Mouse (Mus musculus) embryonic facial prominence, embryonic 13.5 days (tissue): Measurements from ENCODE around the gene Tbx21. TPM values are rescaled to one million over a fixed set of nuclear protein-coding genes. Genes with fewer than 3 reads are reported as not detected.
A peak's percentile ranks its signal among the peaks of the same experiment; 100 is the strongest.

Experiments
- ATAC-seq: fragments of 200-750 bp; cut with Nextera tagmentation; 2 replicates; pipeline ENCODE4 v1.8.0; 2017; ENCODE audit warnings: low read depth; ENCODE audit not compliant: insufficient number of reproducible peaks, insufficient read depth, low FRiP score, low TSS enrichment
- H3K27ac ChIP-seq: fragments of 300-500 bp; sonication (generic); 2 replicates; pipeline ENCODE4 v1.5.1; 2015; ENCODE audit warnings: moderate library complexity, mild to moderate bottlenecking, inconsistent platforms
- H3K27me3 ChIP-seq: fragments of 300-500 bp; sonication (generic); 2 replicates; pipeline ENCODE4 v1.6.1; 2015; ENCODE audit warnings: mild to moderate bottlenecking, inconsistent platforms
- H3K36me3 ChIP-seq: fragments of 300-500 bp; sonication (generic); 2 replicates; pipeline ENCODE4 v1.6.1; 2015; ENCODE audit warnings: mild to moderate bottlenecking, inconsistent platforms
- H3K4me1 ChIP-seq: fragments of 300-500 bp; sonication (generic); 2 replicates; pipeline ENCODE4 v1.6.1; 2015; ENCODE audit warnings: inconsistent platforms
- H3K4me2 ChIP-seq: fragments of 300-500 bp; sonication (generic); 2 replicates; pipeline ENCODE4 v1.6.1; 2015; ENCODE audit warnings: moderate library complexity, mild to moderate bottlenecking, inconsistent platforms
- H3K4me3 ChIP-seq: fragments of 300-500 bp; sonication (generic); 2 replicates; pipeline ENCODE4 v1.5.1; 2015; ENCODE audit warnings: mild to moderate bottlenecking, inconsistent platforms
- H3K9ac ChIP-seq: fragments of 300-500 bp; sonication (generic); 2 replicates; pipeline ENCODE4 v1.6.1; 2015; ENCODE audit warnings: mild to moderate bottlenecking, inconsistent platforms
- H3K9me3 ChIP-seq: fragments of 300-500 bp; sonication (generic); 2 replicates; pipeline ENCODE4 v1.6.1; 2016; ENCODE audit warnings: inconsistent platforms
- WGBS: fragments of 180-500 bp; shearing (Covaris S2); methylation state at CpG from one replicate; pipeline ENCODE4 v1.1.7; 2015; ENCODE audit warnings: mixed read lengths; 5-methylcytosine and 5-hydroxymethylcytosine counted together
- polyA plus RNA-seq: library from polyadenylated mRNA; unstranded; fragments of >200 nt; fragmentation: Nextera tagmentation; extraction: Ambion mirVana; gene quantifications from 2 replicates; pipeline ENCODE4 v1.2.1, GENCODE M21; 2015

Tbx21 gene
- polyA plus RNA-seq: 0.08 and 0.10 TPM in 2 replicates

DNA sequence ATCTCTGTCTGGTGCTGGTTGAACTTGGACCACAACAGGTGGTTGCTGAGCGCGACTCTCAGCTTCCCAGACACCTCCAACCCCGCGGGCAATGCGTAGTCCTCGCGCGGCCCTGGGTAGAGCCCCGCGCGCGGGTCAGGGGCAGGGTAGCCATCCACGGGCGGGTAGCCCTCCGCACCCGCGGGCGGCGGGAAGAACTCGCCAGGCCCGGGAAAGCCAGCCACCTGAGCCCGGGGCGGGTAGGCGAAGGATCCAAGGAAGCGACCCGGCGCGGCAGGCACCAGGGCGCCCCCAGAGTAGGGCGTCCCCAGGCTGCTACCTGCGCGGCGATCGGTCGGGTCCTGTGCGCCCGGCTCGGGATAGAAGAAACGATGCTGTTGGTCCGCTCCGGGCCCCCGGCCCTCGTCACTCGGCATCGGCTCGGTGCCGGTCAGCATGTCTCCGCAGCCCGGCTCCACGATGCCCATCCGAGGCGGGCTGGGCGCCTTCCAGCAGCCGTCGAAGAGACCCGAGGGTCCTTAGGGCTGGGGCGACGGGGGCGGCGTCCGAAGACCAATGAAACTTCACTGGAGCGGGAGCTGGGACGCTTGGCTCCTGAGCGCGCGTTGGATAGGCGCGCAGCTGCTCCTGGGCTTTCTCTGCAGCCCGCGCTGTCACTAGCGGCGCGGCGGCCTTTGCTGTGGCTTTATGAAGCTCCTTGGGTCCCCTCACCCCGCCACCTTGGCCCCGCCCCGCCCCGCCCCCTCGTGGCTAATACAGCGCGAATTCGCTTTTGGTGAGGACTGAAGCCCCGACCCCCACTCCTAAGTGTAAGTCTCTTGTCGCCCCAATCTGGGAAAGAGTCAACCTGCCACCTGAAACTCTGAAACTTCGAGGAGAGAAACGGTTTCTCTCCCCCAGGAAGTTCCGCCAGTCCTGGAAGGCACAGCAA is at the start of gene Tbx21:
TSS of gene Tbx21 (minus strand) at position 661 of the 931 bp plus-strand sequence.
- Histone ChIP-seq H3K27me3 (peaks cover 76% of the 10 kb centered on the region), H3K27ac (no peak within 1 kb of the TSS), H3K4me2 (peak within 1 kb of the TSS; percentile 81), H3K9me3 (no peaks in the 10 kb centered on the region), H3K4me1 (peaks cover 25% of the 10 kb centered on the region), H3K9ac (peak within 1 kb of the TSS; percentile 64), H3K36me3 (no peaks in the 10 kb centered on the region), H3K4me3 (peak within 1 kb of the TSS; percentile 48)
- ATAC-seq: no peak
- under 1% methylated on average over 81 of the region's 87 CpGs for WGBS

DNA sequence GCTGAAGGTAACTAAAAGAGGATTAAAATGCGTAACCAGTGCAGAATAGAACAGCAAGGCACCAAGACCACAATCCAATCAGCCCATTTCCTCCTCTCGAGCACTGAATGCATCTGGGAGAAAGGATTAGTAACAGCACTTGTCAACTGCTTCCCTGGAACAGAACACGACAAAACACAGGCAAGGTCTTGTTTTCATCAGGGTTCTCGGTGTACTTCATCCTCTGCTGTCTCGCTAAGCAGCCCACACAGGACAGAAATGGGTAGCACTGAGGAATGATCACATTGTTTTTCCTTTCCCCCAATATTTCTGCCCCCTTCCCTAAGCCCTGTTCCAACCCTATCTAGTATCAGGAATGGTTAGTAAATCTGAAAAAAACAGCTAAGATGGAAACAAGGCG is 45.2 kb upstream of the Tbx21 start:
- Histone ChIP-seq H3K4me1 (no peaks in the 10 kb centered on the region), H3K9ac (no peak overlapping the region), H3K4me2 (no peak overlapping the region), H3K27ac (no peak overlapping the region; the same call in 1 of the 2 replicates), H3K36me3 (peaks cover 96% of the 10 kb centered on the region), H3K4me3 (no peak overlapping the region), H3K27me3 (no peaks in the 10 kb centered on the region), H3K9me3 (no peaks in the 10 kb centered on the region)
- WGBS: 66% methylated on average over 6 of the region's 6 CpGs
- no peak for ATAC-seq

DNA sequence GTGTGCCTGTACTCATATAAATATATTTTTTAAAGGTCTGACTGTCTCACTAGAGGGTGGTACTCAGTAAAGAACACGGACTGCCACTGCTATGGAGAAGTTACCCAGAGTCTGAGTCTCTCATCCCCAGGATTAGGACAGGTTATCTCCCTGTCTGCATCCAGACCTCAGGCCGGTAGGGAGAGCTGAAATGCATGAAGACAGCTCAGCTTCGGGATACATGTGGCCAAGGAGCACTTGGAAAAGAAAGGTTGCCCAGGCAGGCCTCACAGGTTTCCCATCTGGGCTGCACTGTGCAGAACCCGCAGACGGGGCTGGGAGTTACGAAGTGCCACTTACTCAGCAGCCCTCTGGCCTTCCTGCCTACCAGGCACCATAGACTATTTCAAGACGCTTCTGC is 41.9 kb upstream of the Tbx21 start:
- Histone ChIP-seq H3K4me3 (no peak overlapping the region), H3K27ac (no peak overlapping the region), H3K36me3 (peaks cover 69% of the 10 kb centered on the region), H3K27me3 (no peaks in the 10 kb centered on the region), H3K9me3 (no peaks in the 10 kb centered on the region), H3K9ac (no peak overlapping the region), H3K4me2 (no peak overlapping the region), H3K4me1 (peaks cover 24% of the 10 kb centered on the region)
- 78% methylated on average over 7 of the region's 7 CpGs for WGBS
- no peak for ATAC-seq

DNA sequence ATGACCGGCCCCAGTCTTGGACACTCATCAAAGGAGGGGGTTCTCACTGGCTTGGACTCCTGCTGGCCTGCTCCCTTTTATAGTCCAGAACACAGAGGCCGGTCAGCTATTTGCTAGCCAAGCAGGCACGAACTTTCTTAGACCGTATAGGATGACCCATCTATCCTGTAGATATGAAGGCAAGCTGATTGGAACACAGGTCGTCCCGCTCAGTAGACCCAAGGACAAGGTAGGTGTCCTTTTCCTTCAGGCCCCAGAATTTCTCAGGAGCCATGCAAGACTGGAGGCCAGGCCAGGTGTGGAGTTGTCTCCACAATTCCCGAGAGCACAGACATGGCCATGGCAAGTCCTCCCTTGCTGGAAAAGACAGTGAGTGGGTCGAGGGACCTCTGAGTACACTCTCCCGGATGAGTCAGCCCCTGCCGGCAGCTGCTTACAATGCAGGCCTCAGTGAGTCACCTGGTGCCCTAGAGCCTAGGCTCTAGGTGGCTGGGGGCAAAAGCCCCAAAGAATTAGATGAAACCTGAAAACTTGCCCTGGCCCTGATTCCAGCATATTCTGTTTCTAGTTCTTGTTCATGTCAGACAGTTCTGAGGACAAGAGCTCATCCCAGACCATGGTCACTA is 37.6 kb upstream of the Tbx21 start:
- WGBS: 30% methylated on average over 10 of the region's 10 CpGs
- peak overlapping the region; percentile 83 for H3K4me2 ChIP-seq
- H3K36me3 ChIP-seq: peaks cover 41% of the 10 kb centered on the region
- H3K9ac ChIP-seq: no peak overlapping the region
- H3K4me3 ChIP-seq: 0 out of 2 replicates have a peak overlapping the region, but pooled peaks have one; percentile 83
- no peaks in the 10 kb centered on the region for H3K9me3 ChIP-seq
- no peaks in the 10 kb centered on the region; the same call in 1 of the 2 replicates for H3K27me3 ChIP-seq
- peaks cover 48% of the 10 kb centered on the region for H3K4me1 ChIP-seq
- no peak for ATAC-seq
- no peak overlapping the region for H3K27ac ChIP-seq

DNA sequence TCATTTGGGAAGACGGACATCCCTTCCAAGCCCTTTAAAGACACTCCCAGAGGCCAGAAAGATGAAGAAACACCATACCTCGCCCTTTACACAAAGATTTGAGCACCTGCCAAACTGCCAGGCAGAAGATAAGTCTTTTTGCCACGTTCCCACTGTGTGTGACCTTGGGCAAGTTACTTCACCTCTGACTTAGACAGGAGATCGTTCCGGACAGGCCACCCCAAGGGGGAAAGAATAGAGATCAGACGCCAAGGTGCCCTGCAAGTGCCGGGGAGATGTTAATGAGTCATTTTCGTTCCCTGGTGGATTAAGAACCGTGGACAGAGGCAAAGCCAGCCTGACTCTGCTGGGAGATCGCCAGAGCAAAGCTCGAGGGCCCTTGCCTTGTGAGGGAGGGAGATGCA is 36.9 kb upstream of the Tbx21 start:
- WGBS: 2% methylated on average over 11 of the region's 11 CpGs
- H3K9ac ChIP-seq: no peak overlapping the region
- H3K36me3 ChIP-seq: peaks cover 41% of the 10 kb centered on the region

DNA sequence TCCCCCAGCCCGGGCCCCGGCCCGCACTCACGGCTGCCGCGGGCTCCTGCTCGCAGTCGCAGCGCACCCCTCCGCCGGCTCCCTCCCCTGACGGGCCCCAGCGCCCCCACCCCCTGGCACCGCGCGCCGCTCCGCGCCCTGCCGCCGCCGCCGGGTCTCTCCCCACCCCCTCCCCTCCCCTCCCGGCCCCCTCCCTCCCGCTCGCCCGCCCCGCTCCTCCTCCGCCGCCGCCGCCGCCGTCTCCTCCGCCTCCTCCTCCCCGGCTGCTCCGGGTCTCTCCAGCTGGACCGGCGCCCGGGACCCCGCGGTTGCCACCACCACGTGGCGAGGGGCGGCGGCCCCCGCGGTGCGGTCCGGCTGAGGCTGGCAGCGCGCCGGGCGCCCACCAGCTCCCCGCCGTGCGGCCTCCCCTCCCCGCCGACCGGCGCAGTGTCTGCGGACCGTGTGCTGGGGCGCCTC is 36.2 kb upstream of the Tbx21 start, which contains the start of gene Tbkbp1:
TSS of gene Tbkbp1 (minus strand) at position 153 of the 459 bp plus-strand sequence.
- Histone ChIP-seq H3K27ac (peak within 1 kb of the TSS; percentile 93), H3K36me3 (peaks cover 41% of the 10 kb centered on the region), H3K9me3 (no peaks in the 10 kb centered on the region), H3K4me3 (peak within 1 kb of the TSS; percentile 83), H3K4me1 (peaks cover 55% of the 10 kb centered on the region), H3K4me2 (peak within 1 kb of the TSS; percentile 83), H3K9ac (peak within 1 kb of the TSS; percentile 83), H3K27me3 (no peaks in the 10 kb centered on the region; the same call in 1 of the 2 replicates)
- under 1% methylated on average over 27 of the region's 64 CpGs for WGBS
- peak; percentile 4; the same call in 1 of the 2 replicates for ATAC-seq

More for the DNA sequence above, 36.9 kb upstream of the Tbx21 start:
- Histone ChIP-seq H3K9me3 (no peaks in the 10 kb centered on the region), H3K4me1 (peaks cover 53% of the 10 kb centered on the region), H3K27me3 (no peaks in the 10 kb centered on the region; the same call in 1 of the 2 replicates), H3K27ac (peak overlapping the region; percentile 93), H3K4me2 (peak overlapping the region; percentile 83), H3K4me3 (peak overlapping the region; percentile 83)
- ATAC-seq: no peak

DNA sequence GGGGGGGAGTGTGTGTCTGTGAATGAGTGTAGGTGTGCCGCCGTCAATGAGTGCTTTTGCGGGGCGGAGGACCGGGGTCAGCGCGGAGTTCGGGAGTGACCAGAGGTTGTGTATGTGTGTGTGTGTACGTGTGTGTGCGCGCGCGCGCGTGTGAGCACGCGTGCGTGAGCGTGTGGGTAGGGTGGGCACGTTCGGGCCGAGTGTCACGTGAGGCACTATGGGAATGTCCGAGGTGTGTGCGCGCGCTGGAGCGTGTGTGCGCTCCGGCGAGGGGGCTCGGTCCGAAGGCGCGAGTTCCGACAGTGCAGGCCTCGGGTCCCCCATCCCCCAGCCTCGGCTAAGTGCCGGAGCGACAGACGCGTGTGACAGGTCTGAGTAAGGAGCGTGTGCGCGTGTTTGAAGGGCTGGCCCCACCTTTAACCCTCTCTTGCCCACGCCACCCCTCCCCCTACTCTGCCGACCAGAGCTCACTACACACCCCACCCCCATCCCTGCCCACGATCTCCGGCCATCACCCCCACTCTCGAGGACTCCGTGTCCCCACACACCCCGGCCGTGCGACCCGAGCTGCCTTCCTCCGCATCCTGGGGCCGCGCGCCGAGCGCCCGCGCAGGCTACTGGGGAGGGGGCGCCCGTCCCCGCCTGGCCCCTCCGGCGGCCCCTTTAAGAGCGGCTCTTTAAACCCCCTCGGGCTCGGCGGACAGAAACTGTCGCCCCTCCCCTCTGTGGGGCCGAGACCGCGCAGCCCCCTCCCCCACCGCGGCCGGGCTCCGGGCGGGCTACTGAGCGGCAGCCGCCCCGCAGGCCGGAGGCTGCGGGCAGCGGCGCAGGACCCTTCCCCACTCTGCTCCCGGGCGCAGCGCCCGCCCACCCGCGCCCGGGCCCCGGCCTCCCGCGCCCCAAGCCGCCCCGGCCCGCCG is 35.5 kb upstream of the Tbx21 start:
- Histone ChIP-seq H3K4me3 (peak overlapping the region; percentile 83), H3K9ac (peak overlapping the region; percentile 83), H3K36me3 (peaks cover 41% of the 10 kb centered on the region), H3K4me1 (peaks cover 59% of the 10 kb centered on the region), H3K27me3 (no peaks in the 10 kb centered on the region; the same call in 1 of the 2 replicates), H3K9me3 (no peaks in the 10 kb centered on the region), H3K4me2 (peak overlapping the region; percentile 83), H3K27ac (peak overlapping the region; percentile 93)
- ATAC-seq: peak; percentile 46
- under 1% methylated on average over 91 of the region's 102 CpGs for whole genome bisulfite sequencing

DNA sequence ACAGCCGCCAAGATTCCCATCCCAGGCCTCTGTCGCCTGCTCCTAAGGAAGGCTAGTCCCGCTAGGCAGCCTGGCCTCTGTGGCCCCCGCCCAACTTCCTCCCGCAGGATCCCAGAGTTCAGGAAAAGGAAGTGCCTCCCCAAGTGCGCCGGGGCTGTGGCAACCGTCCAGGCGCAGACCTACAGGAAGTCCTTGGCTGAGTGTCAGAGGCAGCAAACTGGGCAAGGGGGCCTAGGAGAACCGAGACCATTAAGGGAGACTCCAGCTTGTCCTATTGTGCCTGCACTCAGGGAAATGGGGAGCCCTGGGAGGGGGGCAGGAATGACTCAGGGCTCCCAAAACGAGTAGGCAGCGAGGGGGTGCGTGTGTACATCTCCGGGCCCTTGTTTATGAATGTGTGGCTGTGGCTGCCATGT is 34.9 kb upstream of the Tbx21 start:
- peak overlapping the region; percentile 83 for H3K9ac ChIP-seq
- H3K4me1 ChIP-seq: peaks cover 59% of the 10 kb centered on the region
- no peaks in the 10 kb centered on the region; the same call in 1 of the 2 replicates for H3K27me3 ChIP-seq
- no peaks in the 10 kb centered on the region for H3K9me3 ChIP-seq
- H3K27ac ChIP-seq: peak overlapping the region; percentile 93
- peak overlapping the region; percentile 83 for H3K4me3 ChIP-seq
- WGBS: 5% methylated on average over 14 of the region's 14 CpGs
- H3K36me3 ChIP-seq: peaks cover 42% of the 10 kb centered on the region
- peak overlapping the region; percentile 83 for H3K4me2 ChIP-seq
- no peak for ATAC-seq

DNA sequence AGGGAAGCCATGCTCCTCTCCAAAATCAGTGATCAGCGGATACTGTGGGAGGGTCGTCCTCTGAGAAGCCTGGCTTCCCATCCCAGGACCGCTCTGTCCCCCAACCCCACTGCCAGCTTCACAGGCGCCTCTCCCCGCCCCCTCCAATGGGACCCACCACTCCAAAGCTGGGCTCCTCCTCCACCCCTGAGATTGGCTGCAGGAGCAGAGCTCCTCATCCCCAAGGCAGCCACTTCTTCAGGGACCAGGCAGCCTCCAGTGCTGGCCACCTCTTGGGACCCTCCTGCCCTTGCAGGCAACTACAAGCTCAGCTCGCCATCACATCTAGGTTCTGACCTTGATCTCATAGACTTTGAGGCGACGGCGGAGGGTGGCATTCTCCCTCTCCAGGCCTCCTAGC is 33.9 kb upstream of the Tbx21 start:
- peak overlapping the region; percentile 93; the same call in 1 of the 2 replicates for H3K27ac ChIP-seq
- peaks cover 49% of the 10 kb centered on the region for H3K36me3 ChIP-seq
- H3K9me3 ChIP-seq: no peaks in the 10 kb centered on the region
- WGBS: 31% methylated on average over 9 of the region's 9 CpGs
- ATAC-seq: no peak
- H3K27me3 ChIP-seq: no peaks in the 10 kb centered on the region; the same call in 1 of the 2 replicates
- H3K4me1 ChIP-seq: peaks cover 53% of the 10 kb centered on the region
- peak overlapping the region; percentile 83 for H3K4me3 ChIP-seq
- H3K4me2 ChIP-seq: peak overlapping the region; percentile 83
- H3K9ac ChIP-seq: peak overlapping the region; percentile 83; the same call in 1 of the 2 replicates

DNA sequence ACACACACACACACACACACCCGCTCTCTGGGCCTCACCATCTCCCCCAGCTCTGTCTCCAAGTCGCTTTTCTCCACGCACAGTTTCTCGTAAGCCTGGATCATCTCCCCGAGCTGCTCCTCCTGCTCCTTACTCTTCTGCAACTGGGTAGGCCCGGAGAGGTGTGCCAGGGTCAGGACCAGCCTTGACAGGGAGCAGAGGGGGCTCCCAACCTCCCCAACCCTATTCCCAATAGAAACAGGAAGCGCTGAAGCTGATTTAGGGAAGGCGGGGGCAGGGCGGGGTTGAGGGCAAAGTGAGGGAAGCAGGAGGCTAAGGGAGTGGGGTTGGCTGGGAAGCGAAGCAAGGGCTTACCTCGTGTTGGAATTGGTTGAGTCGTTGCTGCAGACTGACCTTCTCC is 33.5 kb upstream of the Tbx21 start:
- no peak for ATAC-seq
- WGBS: 33% methylated on average over 12 of the region's 12 CpGs
- Histone ChIP-seq H3K4me3 (no peak overlapping the region), H3K9me3 (no peaks in the 10 kb centered on the region), H3K27me3 (no peaks in the 10 kb centered on the region; the same call in 1 of the 2 replicates), H3K27ac (no peak overlapping the region), H3K36me3 (peaks cover 54% of the 10 kb centered on the region), H3K9ac (0 out of 2 replicates have a peak overlapping the region, but pooled peaks have one; percentile 83), H3K4me2 (peak overlapping the region; percentile 83), H3K4me1 (peaks cover 48% of the 10 kb centered on the region)
